Mouse (Mus musculus): ENCODE data around the gene Zfp36. TPM values are rescaled to one million over a fixed set of nuclear protein-coding genes. Genes with fewer than 3 reads are reported as not detected.

Gene Zfp36
- polyA plus RNA-seq, 1 experiment from 2014 or later = 27.2 TPM

DNA sequence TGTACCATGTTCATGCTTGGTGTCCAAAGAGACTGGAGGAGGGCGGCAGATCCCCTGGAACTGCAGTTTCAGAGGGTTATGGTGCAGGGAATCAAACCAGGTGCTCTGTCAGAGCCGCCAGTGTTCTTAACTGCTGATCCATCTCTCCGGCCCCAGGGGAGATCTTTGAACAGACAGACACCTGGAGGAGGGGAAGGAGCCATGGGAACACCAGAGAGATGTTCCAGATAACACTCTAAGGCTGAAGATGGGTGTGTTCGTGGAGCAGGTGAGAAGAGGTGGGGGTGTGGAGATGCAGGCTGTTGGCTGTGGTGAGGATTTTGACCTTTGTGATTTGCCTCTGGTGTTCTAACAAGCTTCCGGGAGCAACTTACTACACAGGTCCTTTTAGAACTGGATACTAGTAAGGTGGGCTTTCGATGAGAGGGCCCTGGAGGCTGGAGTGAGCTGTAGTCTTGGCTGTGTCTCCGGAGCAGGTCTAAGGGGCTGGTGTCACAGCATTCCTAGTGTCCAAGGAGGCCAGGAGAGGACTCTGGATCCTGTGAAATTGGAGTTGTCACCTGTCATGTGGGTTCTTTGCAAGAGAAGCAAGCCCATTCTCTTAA, 6.1 kb downstream of the Zfp36 start:
- no peak for ATAC-seq
- H3K4me1 ChIP-seq (replicated peaks) = peaks cover 49% of the 10 kb centered on the region
- WGBS = 66% methylated on average over 7 of the region's 7 CpGs
- H3K9ac ChIP-seq = no peak overlapping the region
- H3K27me3 ChIP-seq (replicated peaks) = no peaks in the 10 kb centered on the region
- no peak overlapping the region for H3K4me3 ChIP-seq (replicated peaks)
- peak overlapping the region; percentile 7; the same call in 1 of the 2 replicates for H3K4me2 ChIP-seq (replicated peaks)
- H3K36me3 ChIP-seq = peaks cover under 1% of the 10 kb centered on the region; the same call in 1 of the 2 replicates
- H3K27ac ChIP-seq = peak overlapping the region; percentile 98
- no peaks in the 10 kb centered on the region for H3K9me3 ChIP-seq

DNA sequence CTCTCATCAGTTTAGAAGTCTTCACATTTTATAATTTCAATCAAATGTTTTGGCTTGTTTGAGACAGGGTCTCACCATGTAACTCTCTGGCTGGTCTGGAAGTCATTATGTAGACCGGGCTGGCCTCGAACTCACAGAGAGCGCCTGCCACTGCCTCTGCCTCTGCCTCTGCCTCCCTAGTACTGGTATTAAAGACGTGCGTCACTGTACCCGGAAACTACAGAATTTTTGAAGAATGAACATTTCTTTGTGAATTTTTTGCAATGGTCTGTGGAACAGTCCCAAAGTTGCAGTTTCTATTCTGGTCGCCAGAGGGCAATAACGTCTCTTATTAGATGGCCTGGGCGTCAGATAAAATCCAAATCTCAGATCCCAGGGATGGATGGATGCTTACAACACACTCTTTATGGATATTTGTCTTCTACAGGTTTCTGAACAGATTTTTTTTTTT, 6.9 kb downstream of the Zfp36 start:
- Histone ChIP-seq H3K27ac (peak overlapping the region; percentile 88), H3K4me2 (replicated peaks) (peak overlapping the region; percentile 54), H3K27me3 (replicated peaks) (no peaks in the 10 kb centered on the region), H3K4me1 (replicated peaks) (peaks cover 50% of the 10 kb centered on the region), H3K9me3 (no peaks in the 10 kb centered on the region), H3K9ac (0 out of 2 replicates have a peak overlapping the region, but pooled peaks have one; percentile 20), H3K4me3 (replicated peaks) (peak overlapping the region; percentile 77), H3K36me3 (peaks cover 9% of the 10 kb centered on the region; the same call in 1 of the 2 replicates)
- WGBS = under 1% methylated on average over 9 of the region's 9 CpGs
- peak; percentile 3 for ATAC-seq

DNA sequence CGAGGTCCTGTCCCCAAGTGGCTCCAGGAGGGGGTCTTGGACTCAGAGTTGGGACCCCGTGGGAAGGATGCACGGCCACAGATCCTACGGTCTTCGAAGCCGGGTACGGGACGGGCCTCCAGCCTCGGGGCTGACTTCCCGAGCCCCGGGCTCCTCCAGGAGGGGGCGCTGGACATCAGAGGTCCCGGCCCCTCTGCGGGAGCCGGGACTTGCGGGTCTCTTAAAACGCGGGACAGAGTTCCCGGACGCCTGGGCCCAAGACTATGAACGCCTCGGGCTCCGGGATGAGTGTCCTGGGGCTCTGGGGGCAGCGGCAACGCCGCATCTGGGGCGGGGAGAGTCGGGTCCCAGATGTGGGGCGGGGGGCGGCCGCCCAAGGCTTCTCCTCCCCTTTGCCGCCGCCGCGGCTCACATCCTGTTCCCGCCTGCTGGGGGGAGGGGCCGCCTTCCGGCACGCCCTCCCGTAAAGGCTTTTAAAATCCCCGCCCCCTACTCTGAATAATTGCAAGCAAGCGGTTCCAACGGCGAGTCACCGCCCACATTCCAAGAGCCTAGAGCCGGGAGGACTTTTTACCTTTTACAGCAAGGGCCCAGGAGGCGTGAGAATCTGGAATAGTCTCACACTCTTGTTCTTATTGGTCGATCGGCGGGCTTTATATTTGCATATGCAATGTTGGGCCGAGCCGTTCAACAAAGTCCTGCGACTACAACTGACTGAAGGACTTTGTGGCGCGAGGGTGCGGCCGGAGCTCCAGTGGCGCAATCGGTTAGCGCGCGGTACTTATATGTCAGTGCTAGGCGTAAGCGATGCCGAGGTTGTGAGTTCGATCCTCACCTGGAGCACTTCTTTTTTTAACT, 7.6 kb downstream of the Zfp36 start, which contains the start of gene Plekhg2:
Plekhg2 (minus strand) TSS at position 349 of the 858 bp plus-strand sequence.
- Histone ChIP-seq H3K4me1 (replicated peaks) (peaks cover 47% of the 10 kb centered on the region), H3K9me3 (no peaks in the 10 kb centered on the region), H3K27me3 (replicated peaks) (no peaks in the 10 kb centered on the region), H3K4me3 (replicated peaks) (peak within 1 kb of the TSS; percentile 77), H3K27ac (peak within 1 kb of the TSS; percentile 94), H3K36me3 (peaks cover 16% of the 10 kb centered on the region), H3K9ac (peak within 1 kb of the TSS; percentile 90), H3K4me2 (replicated peaks) (peak within 1 kb of the TSS; percentile 81)
- ATAC-seq = peak; percentile 86
- under 1% methylated on average over 63 of the region's 66 CpGs for WGBS

DNA sequence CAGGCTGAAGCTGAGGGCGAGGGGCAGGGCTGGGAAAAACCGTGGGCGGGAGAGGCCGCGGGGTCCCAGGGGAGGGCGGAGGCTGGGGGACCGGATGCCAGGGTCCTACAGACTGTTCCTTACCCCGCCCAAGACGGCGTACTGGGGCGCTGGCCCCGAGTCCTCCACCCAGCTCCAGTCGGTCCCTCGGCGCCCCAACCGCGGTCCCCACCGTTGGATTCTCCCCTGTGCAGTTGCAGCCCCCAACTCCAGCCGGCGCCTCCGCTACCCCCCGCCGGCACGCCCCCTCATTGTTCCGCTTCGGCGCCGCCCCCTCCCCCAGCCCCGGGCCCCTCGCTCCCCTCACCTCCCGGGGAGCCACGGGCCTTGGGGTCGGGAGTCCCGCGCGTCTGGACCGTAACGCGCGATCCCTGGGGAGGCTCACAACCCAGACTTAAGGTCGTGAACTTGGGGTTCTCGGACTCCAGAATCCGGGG, 8.5 kb downstream of the Zfp36 start:
- Histone ChIP-seq H3K4me3 (replicated peaks) (peak overlapping the region; percentile 77), H3K27me3 (replicated peaks) (no peaks in the 10 kb centered on the region), H3K4me2 (replicated peaks) (peak overlapping the region; percentile 81), H3K9me3 (no peaks in the 10 kb centered on the region), H3K9ac (peak overlapping the region; percentile 90), H3K4me1 (replicated peaks) (peaks cover 40% of the 10 kb centered on the region), H3K36me3 (peaks cover 21% of the 10 kb centered on the region), H3K27ac (peak overlapping the region; percentile 94)
- WGBS = under 1% methylated on average over 43 of the region's 43 CpGs
- ATAC-seq = no peak

DNA sequence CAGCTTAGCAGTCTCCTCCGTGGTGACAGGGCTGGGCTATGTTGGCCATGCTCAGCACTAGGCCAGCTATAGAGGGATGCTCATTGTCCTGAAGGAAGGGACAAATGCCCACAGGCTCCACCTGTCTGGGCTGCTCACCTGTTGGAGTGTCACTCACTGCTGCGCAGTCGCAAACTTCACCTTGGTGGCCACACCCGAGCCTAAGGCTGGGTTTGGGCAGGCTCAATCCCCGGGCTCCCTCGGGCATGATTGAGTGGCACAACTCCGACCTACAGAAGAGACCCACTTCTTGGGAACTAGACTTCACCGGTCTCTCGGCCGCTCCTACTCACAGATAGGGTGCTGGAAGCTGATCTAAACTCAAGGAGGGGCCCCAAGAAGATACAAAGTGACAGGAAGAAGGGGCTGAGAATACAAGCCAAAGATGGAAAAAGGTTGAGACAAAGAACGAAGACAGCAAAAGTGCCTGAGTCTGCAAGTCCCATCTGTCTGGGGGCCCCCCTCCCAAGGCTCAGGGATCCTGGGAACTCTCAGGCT, 9.0 kb downstream of the Zfp36 start:
- Histone ChIP-seq H3K9ac (peak overlapping the region; percentile 90), H3K9me3 (no peaks in the 10 kb centered on the region), H3K4me1 (replicated peaks) (peaks cover 35% of the 10 kb centered on the region), H3K27ac (peak overlapping the region; percentile 94), H3K4me3 (replicated peaks) (peak overlapping the region; percentile 77), H3K4me2 (replicated peaks) (peak overlapping the region; percentile 81), H3K27me3 (replicated peaks) (no peaks in the 10 kb centered on the region), H3K36me3 (peaks cover 25% of the 10 kb centered on the region)
- 4% methylated on average over 11 of the region's 11 CpGs for WGBS
- ATAC-seq = no peak

DNA sequence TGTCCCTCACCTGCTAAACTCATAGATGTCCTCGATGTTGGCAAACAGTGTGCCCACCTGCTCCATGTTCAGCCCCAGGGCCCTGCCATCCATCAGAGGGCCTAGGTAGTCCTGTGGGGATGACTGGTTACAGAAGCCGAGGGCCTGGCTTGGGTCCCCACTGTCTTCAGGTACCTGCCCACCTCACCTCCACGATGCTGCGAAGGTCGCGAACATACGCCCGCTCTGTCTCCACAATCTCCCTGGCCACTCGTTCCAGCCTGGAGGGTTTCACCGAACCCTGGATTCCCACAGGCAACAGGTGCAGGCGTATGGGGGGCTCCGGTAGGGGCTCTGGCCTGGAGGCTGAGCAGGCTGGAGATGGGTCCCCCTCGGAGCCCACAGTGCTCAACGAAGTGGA, 10.0 kb downstream of the Zfp36 start:
- Histone ChIP-seq H3K4me2 (replicated peaks) (peak overlapping the region; percentile 81), H3K27me3 (replicated peaks) (no peaks in the 10 kb centered on the region), H3K4me1 (replicated peaks) (peaks cover 32% of the 10 kb centered on the region), H3K27ac (no peak overlapping the region), H3K9me3 (no peaks in the 10 kb centered on the region), H3K9ac (peak overlapping the region; percentile 90), H3K36me3 (peaks cover 28% of the 10 kb centered on the region), H3K4me3 (replicated peaks) (peak overlapping the region; percentile 77)
- no peak for ATAC-seq
- WGBS = 92% methylated on average over 14 of the region's 14 CpGs

DNA sequence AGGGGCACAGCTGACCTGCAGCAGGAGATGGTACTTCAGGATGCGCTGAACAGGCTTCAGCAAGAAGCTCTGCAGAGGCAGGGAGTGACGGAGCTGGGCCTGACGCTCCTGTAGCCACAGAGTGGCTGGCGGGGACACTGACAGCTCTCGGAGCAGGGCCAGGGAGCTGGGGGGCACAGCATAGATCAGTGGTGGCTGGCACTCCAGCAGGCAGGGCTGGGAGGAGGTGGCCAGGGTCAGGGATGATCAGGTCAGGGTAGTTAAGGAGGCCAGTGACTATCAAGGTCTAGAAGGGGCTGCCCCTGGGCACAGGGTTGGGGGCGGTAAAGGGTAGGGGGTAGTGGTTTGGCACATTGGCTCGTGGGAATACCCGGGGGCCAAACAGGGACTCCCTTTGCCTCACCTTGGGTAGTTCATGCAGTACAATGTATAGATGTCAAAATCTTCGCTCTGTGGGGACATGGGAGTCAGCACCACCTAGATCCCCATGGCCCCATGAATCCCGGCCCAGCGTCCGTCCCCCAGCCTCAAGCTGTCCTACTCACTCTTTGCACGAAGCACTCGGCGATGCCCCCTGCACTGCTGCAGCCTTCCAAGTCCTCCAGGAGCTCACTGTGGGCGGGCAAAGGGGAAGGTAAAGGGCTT, 11.7 kb downstream of the Zfp36 start:
- H3K27ac ChIP-seq = no peak overlapping the region
- H3K27me3 ChIP-seq (replicated peaks) = no peaks in the 10 kb centered on the region
- 92% methylated on average over 16 of the region's 16 CpGs for WGBS
- no peaks in the 10 kb centered on the region for H3K9me3 ChIP-seq
- H3K4me1 ChIP-seq (replicated peaks) = peaks cover 26% of the 10 kb centered on the region
- no peak overlapping the region for H3K4me3 ChIP-seq (replicated peaks)
- no peak overlapping the region for H3K4me2 ChIP-seq (replicated peaks)
- no peak for ATAC-seq
- peaks cover 40% of the 10 kb centered on the region for H3K36me3 ChIP-seq
- no peak overlapping the region for H3K9ac ChIP-seq

DNA sequence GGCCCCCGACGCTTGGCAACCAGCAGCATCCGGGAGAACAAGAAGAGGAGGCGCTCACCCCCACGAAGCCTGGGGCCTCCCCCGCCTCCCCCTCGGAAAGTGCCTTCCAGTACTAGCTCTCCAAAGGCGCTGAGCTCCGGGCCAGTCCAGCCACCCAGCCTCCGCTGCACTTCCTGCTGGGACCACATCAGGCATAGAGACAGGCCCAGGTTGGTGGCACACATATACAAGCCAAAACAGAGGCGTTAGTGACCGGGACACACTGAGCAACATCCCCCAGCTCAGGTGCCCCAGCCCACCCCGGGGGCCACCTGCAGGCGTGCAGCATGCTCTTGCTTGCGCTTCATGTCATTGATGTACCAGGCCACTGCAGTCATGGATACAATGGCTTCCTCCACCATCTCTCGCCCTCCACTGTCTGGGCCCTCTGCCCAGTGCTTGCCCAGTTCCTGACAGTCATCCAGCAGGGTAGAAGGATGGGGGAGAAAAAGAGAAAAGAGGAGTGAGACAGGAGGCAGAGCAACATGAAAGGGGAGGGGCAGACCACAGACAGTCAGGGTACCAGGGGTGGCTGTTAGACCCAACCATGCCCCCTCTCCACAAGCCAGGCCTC, 12.3 kb downstream of the Zfp36 start:
- H3K4me3 ChIP-seq (replicated peaks) = no peak overlapping the region
- H3K4me2 ChIP-seq (replicated peaks) = no peak overlapping the region
- ATAC-seq = no peak
- no peak overlapping the region for H3K9ac ChIP-seq
- peaks cover 42% of the 10 kb centered on the region for H3K36me3 ChIP-seq
- peaks cover 26% of the 10 kb centered on the region for H3K4me1 ChIP-seq (replicated peaks)
- H3K27me3 ChIP-seq (replicated peaks) = no peaks in the 10 kb centered on the region
- WGBS = 93% methylated on average over 16 of the region's 16 CpGs
- H3K9me3 ChIP-seq = no peaks in the 10 kb centered on the region
- no peak overlapping the region for H3K27ac ChIP-seq

DNA sequence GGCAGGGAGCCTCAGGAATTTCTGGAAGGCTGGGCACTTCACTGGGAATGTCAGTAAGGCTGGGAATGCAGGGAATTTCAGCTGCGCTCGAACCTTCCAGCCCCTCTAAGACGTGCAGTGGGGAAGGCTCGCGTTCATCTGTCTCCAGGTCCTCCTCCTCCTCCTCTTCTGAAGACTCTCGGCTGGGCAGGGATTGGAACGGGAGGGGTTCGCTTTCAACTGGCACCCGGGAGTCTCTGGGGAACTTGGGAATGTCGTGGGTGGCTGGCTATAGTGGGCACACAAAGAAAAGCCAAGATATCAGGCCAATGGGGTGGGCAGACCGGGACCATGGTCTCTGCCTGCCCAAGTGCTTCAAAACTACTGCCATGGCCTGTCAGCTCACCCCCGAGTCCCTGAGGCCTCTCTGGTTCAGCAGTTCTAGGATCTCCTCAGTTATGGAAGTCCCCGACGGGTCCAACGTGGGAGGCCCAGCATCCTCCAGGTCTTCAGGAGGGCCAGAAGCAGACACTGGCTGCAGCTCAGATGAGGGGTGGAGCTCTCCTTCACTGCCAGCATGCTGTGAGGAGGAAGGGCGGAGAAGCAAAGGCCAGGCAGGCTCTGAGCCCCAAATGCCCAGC, 17.5 kb downstream of the Zfp36 start:
- WGBS = 83% methylated on average over 16 of the region's 16 CpGs
- H3K36me3 ChIP-seq = peaks cover 52% of the 10 kb centered on the region
- H3K4me1 ChIP-seq (replicated peaks) = peaks cover 17% of the 10 kb centered on the region

DNA sequence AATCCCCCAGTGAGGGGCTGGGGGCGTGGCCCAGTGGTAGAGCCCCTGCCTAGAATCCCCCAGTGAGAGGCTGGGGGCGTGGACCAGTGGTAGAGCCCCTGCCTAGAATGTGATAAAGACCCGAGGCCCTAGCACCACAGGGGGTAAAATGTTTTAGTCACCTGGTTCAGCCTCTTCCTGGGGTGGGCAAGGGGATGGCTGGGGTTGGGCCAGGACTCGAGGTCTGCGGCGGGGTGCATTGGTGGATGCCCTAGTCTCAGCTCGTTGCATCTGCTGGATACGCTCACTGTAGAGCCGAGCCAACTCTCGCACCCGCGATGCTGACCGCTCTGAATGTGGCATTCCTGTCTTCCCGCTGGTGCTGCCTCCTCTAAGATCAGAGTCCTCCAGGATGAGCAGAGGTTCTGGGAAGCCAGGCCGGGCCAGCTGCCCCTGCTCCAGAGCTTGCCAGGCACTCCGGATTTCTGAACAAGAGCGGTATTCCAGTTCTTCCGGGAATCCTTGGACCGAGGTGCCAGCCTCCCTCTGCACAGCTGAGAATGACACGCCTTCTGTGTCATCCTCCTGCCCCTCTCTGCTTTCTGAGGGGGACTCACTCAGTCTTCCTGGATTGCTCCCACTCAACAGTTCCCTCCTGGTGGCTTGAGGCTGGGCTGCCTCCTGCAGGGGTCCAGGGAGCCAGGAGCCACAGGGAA, 18.3 kb downstream of the Zfp36 start:
- peaks cover 49% of the 10 kb centered on the region for H3K36me3 ChIP-seq
- no peaks in the 10 kb centered on the region for H3K9me3 ChIP-seq
- WGBS = 95% methylated on average over 20 of the region's 20 CpGs
- no peak overlapping the region for H3K9ac ChIP-seq
- H3K27ac ChIP-seq = no peak overlapping the region
- no peak overlapping the region for H3K4me2 ChIP-seq (replicated peaks)
- no peak overlapping the region for H3K4me3 ChIP-seq (replicated peaks)
- no peak for ATAC-seq
- H3K27me3 ChIP-seq (replicated peaks) = no peaks in the 10 kb centered on the region
- peaks cover 24% of the 10 kb centered on the region for H3K4me1 ChIP-seq (replicated peaks)

More for the DNA sequence above, 17.5 kb downstream of the Zfp36 start:
- Histone ChIP-seq H3K4me2 (replicated peaks) (no peak overlapping the region), H3K4me3 (replicated peaks) (no peak overlapping the region), H3K27me3 (replicated peaks) (no peaks in the 10 kb centered on the region), H3K9me3 (no peaks in the 10 kb centered on the region), H3K9ac (no peak overlapping the region; the same call in 1 of the 2 replicates), H3K27ac (no peak overlapping the region)
- no peak for ATAC-seq

DNA sequence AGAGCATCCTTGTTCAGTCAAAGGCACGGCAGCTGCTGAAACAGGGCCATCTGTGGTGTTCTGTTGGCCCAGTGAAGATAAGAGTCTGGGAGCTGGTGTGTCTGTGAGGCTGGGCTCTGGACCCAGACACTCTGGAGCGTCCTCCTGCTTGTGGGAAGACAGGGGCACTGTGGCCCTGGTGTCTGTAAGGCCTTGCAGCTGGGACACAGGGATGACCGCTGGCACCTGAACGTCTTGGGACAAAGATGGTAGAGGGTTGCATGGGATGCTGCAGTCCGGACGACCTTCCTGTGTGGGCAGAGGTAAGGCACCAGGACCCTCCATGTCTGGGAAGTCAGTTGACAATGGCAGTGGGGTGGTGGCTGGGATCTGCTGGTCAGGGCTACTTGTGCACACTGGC, 19.8 kb downstream of the Zfp36 start:
- H3K36me3 ChIP-seq = peaks cover 42% of the 10 kb centered on the region
- H3K4me3 ChIP-seq (replicated peaks) = no peak overlapping the region
- no peak overlapping the region for H3K4me2 ChIP-seq (replicated peaks)
- no peak overlapping the region for H3K27ac ChIP-seq
- no peaks in the 10 kb centered on the region for H3K27me3 ChIP-seq (replicated peaks)
- no peak overlapping the region for H3K9ac ChIP-seq
- H3K4me1 ChIP-seq (replicated peaks) = peaks cover 27% of the 10 kb centered on the region
- WGBS = 90% methylated on average over 6 of the region's 6 CpGs
- ATAC-seq = no peak
- H3K9me3 ChIP-seq = no peaks in the 10 kb centered on the region

Data from intestine, embryonic 15.5 days (tissue).